Mouse (Mus musculus): Measurements from ENCODE around the gene Ahcyl1.
"Not testable (repeated sequence)": the region's sequence is repeated elsewhere in the genome, so short reads cannot be mapped to it uniquely, and the experiment has no call there.

Ahcyl1 gene

GRCm38 (mm10) chr3:107695948-107696881 is at the start of gene Ahcyl1:
TSS of gene Ahcyl1 (minus strand) at chr3:107696560.
- peak; percentile 97 to 98 for DNase-seq

GRCm38 (mm10) chr3:107746026-107746425 is 49.7 kb upstream of the Ahcyl1 start:
- no peak for DNase-seq

- DNase-seq: no peak
Observed at GRCm38 (mm10) chr3:107743650-107744049, 47.3 kb upstream of the Ahcyl1 start.

GRCm38 (mm10) chr3:107743107-107743506 is 46.7 kb upstream of the Ahcyl1 start:
- no peak for DNase-seq

GRCm38 (mm10) chr3:107742071-107742710 is 45.8 kb upstream of the Ahcyl1 start:
- no peak for DNase-seq

GRCm38 (mm10) chr3:107741387-107741786 is 45.0 kb upstream of the Ahcyl1 start:
- DNase-seq: no peak

GRCm38 (mm10) chr3:107740578-107741207 is 44.3 kb upstream of the Ahcyl1 start:
- no peak for DNase-seq

GRCm38 (mm10) chr3:107739966-107740365 is 43.6 kb upstream of the Ahcyl1 start:
- no peak for DNase-seq

GRCm38 (mm10) chr3:107739456-107739855 is 43.1 kb upstream of the Ahcyl1 start:
- no peak for DNase-seq

GRCm38 (mm10) chr3:107738620-107739019 is 42.3 kb upstream of the Ahcyl1 start:
- no peak for DNase-seq

- no peak for DNase-seq
Observed at GRCm38 (mm10) chr3:107737609-107738190, 41.3 kb upstream of the Ahcyl1 start.

GRCm38 (mm10) chr3:107735620-107736019 is 39.3 kb upstream of the Ahcyl1 start:
- not testable (repeated sequence) for DNase-seq

- DNase-seq: no peak
Observed at GRCm38 (mm10) chr3:107733329-107733728, 37.0 kb upstream of the Ahcyl1 start.

- no peak for DNase-seq
Observed at GRCm38 (mm10) chr3:107730236-107730635, 33.9 kb upstream of the Ahcyl1 start.

- no peak for DNase-seq
Observed at GRCm38 (mm10) chr3:107728509-107728908, 32.1 kb upstream of the Ahcyl1 start.

- DNase-seq: no peak
Observed at GRCm38 (mm10) chr3:107715971-107716370, 19.6 kb upstream of the Ahcyl1 start.

- no peak for DNase-seq
Observed at GRCm38 (mm10) chr3:107714276-107714933, 18.0 kb upstream of the Ahcyl1 start.

GRCm38 (mm10) chr3:107712081-107712480 is 15.7 kb upstream of the Ahcyl1 start:
- no peak for DNase-seq

- DNase-seq: no peak
Observed at GRCm38 (mm10) chr3:107709156-107709555, 12.8 kb upstream of the Ahcyl1 start.

GRCm38 (mm10) chr3:107707239-107707638 is 10.9 kb upstream of the Ahcyl1 start:
- DNase-seq: no peak

GRCm38 (mm10) chr3:107706164-107706563 is 9.8 kb upstream of the Ahcyl1 start:
- DNase-seq: no peak

GRCm38 (mm10) chr3:107704371-107704705 is 8.0 kb upstream of the Ahcyl1 start:
- DNase-seq: no peak
